Mouse (Mus musculus): ENCODE data around the gene Gm42417. TPM values are rescaled to one million over a fixed set of nuclear protein-coding genes. Genes with fewer than 3 reads are reported as not detected.

Gene Gm42417
- polyA plus RNA-seq, 1 experiment from 2014 or later, result not detected

DNA sequence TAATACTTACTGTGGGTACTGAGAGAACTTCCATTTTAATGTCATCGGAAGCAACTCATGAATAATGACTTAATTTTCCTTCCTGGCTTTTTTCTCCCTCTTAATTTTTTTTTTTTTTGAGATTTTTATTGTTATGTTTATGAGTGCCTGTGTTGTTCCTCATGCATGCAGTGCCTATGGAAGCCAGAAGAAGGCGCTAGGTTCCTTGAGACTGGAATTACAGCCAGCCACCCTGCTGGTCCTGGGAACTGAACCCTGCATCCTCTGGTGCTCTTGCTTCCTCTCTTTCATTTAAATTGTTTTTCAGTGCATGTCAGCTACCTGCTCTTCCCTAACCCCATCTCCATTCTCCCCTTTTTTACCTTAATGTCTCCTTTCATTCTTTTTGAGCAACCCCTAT, 25.5 kb downstream of the Gm42417 start:
- H3K4me2 ChIP-seq (ENCODE audit: low read depth, low read length), result peak overlapping the region; percentile 96
- DNase-seq, result no peak
- ATAC-seq, result no peak
- H3K4me3 ChIP-seq (ENCODE audit: low read depth, low read length), result peak overlapping the region; percentile 89; the same call in 1 of the 2 replicates
- no peaks in the 10 kb centered on the region for H3K27me3 ChIP-seq (ENCODE audit: insufficient read depth, low read length)
- H3K27ac ChIP-seq (ENCODE audit: low read depth), result no peak overlapping the region
- 54% methylated on average over 2 of the region's 2 CpGs for WGBS (ENCODE audit: insufficient replicate concordance)
- H3K9ac ChIP-seq (replicated peaks), result no peak overlapping the region
- 0 out of 2 replicates have a peak, but pooled peaks cover 4% of the 10 kb centered on the region for H3K36me3 ChIP-seq (replicated peaks; ENCODE audit: insufficient read depth, low read length)
- peaks cover 19% of the 10 kb centered on the region for H3K4me1 ChIP-seq (ENCODE audit: insufficient read depth)
- no peaks in the 10 kb centered on the region for H3K9me3 ChIP-seq (ENCODE audit: low read length)
- TF ChIP-seq EP300 (IDR thresholded peaks at IDR 0.05; ENCODE audit: low read depth) (no peak), CTCF (IDR thresholded peaks at IDR 0.05; ENCODE audit: low read depth) (peak; percentile 65)

DNA sequence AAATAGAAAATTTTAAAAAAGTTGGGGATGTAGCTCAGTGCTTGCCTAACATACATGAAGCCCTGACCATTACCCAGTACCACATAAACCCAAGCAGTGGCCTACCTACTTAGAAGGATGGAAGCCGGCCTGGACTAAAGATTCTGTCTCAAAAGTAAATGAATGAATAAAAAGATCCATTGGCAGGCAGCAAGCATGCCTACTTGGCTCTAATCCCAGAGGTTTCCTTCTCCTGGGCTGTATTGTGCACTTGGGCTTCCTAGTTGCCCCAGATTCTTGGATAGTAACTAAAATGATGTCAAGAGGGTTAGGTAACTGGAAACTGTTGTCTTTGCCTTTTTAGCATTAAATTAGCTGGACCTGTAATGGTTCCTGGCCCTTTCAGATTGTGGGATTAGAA, 25.9 kb downstream of the Gm42417 start:
- peak overlapping the region; percentile 84 for H3K9ac ChIP-seq (replicated peaks)
- no peaks in the 10 kb centered on the region for H3K27me3 ChIP-seq (ENCODE audit: insufficient read depth, low read length)
- 20% methylated on average over 1 of the region's 1 CpGs for WGBS (ENCODE audit: insufficient replicate concordance)
- H3K9me3 ChIP-seq (ENCODE audit: low read length), result no peaks in the 10 kb centered on the region
- 0 out of 2 replicates have a peak, but pooled peaks cover 4% of the 10 kb centered on the region for H3K36me3 ChIP-seq (replicated peaks; ENCODE audit: insufficient read depth, low read length)
- peaks cover 19% of the 10 kb centered on the region for H3K4me1 ChIP-seq (ENCODE audit: insufficient read depth)
- ATAC-seq (no peak), DNase-seq (no peak)
- peak overlapping the region; percentile 89 for H3K4me3 ChIP-seq (ENCODE audit: low read depth, low read length)
- H3K4me2 ChIP-seq (ENCODE audit: low read depth, low read length), result peak overlapping the region; percentile 96
- no peak overlapping the region for H3K27ac ChIP-seq (ENCODE audit: low read depth)
- no peak for TF ChIP-seq CTCF (IDR thresholded peaks at IDR 0.05; ENCODE audit: low read depth)
- TF ChIP-seq EP300 (IDR thresholded peaks at IDR 0.05; ENCODE audit: low read depth), result no peak

DNA sequence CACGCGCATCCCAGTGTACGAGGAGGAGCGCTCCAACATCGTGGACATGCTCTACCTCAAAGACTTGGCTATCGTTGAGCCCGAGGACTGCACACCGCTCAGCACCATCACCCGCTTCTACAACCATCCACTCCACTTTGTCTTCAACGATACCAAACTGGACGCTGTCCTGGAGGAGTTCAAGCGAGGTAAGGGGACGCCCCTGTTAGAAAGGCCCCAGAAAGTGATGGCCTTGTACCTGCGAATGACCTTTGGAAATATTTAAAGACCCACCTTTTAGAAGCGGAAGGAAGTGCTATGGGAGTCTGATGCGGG, 26.3 kb downstream of the Gm42417 start:
- Histone ChIP-seq H3K4me3 (ENCODE audit: low read depth, low read length) (peak overlapping the region; percentile 89), H3K27me3 (ENCODE audit: insufficient read depth, low read length) (no peaks in the 10 kb centered on the region), H3K9ac (replicated peaks) (peak overlapping the region; percentile 84), H3K9me3 (ENCODE audit: low read length) (no peaks in the 10 kb centered on the region), H3K4me1 (ENCODE audit: insufficient read depth) (peaks cover 19% of the 10 kb centered on the region), H3K4me2 (ENCODE audit: low read depth, low read length) (peak overlapping the region; percentile 96), H3K36me3 (replicated peaks; ENCODE audit: insufficient read depth, low read length) (0 out of 2 replicates have a peak, but pooled peaks cover 4% of the 10 kb centered on the region), H3K27ac (ENCODE audit: low read depth) (no peak overlapping the region)
- TF ChIP-seq CTCF (IDR thresholded peaks at IDR 0.05; ENCODE audit: low read depth) (no peak), EP300 (IDR thresholded peaks at IDR 0.05; ENCODE audit: low read depth) (no peak)
- DNase-seq, result no peak
- 5% methylated on average over 16 of the region's 16 CpGs for WGBS (ENCODE audit: insufficient replicate concordance)
- no peak for ATAC-seq

DNA sequence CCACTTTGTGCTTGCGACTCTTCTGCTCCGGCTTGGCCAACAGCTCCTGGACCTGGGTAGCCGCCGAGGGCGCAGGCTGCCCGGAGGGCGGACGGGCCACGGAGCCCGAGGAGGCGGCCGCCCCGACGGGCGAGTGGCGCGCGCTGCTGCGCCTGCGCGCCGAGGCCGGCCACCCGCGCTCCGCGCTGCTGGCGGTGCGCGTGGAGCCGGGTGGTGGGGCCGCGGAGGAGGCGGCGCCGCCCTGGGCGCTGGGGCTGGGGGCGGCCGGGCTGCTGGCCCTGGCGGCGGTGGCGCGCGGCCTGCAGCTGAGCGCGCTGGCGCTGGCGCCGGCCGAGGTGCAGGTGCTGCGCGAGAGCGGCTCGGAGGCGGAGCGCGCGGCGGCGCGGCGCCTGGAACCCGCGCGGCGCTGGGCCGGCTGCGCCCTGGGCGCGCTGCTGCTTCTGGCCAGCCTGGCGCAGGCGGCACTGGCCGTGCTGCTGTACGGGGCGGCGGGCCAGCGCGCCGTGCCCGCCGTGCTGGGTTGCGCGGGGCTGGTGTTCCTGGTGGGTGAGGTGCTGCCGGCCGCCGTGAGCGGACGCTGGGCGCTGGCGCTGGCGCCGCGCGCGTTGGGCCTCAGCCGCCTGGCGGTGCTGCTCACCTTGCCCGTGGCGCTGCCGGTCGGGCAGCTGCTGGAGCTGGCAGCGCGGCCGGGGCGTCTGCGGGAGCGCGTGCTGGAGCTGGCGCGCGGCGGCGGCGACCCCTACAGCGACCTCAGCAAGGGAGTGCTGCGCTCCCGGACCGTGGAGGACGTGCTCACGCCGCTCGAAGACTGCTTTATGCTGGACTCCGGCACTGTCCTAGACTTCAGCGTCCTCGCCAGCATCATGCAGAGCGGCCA, 26.9 kb downstream of the Gm42417 start:
- peak overlapping the region; percentile 96 for H3K4me2 ChIP-seq (ENCODE audit: low read depth, low read length)
- peak; percentile 56 for DNase-seq
- H3K4me3 ChIP-seq (ENCODE audit: low read depth, low read length), result peak overlapping the region; percentile 89
- peak; percentile 54 for ATAC-seq
- WGBS (ENCODE audit: insufficient replicate concordance), result under 1% methylated on average over 77 of the region's 126 CpGs
- H3K9ac ChIP-seq (replicated peaks), result peak overlapping the region; percentile 84
- H3K9me3 ChIP-seq (ENCODE audit: low read length), result no peaks in the 10 kb centered on the region
- no peaks in the 10 kb centered on the region for H3K27me3 ChIP-seq (ENCODE audit: insufficient read depth, low read length)
- H3K27ac ChIP-seq (ENCODE audit: low read depth), result peak overlapping the region; percentile 96
- TF ChIP-seq EP300 (IDR thresholded peaks at IDR 0.05; ENCODE audit: low read depth) (no peak), CTCF (IDR thresholded peaks at IDR 0.05; ENCODE audit: low read depth) (no peak)
- 0 out of 2 replicates have a peak, but pooled peaks cover 4% of the 10 kb centered on the region for H3K36me3 ChIP-seq (replicated peaks; ENCODE audit: insufficient read depth, low read length)
- H3K4me1 ChIP-seq (ENCODE audit: insufficient read depth), result peaks cover 15% of the 10 kb centered on the region

DNA sequence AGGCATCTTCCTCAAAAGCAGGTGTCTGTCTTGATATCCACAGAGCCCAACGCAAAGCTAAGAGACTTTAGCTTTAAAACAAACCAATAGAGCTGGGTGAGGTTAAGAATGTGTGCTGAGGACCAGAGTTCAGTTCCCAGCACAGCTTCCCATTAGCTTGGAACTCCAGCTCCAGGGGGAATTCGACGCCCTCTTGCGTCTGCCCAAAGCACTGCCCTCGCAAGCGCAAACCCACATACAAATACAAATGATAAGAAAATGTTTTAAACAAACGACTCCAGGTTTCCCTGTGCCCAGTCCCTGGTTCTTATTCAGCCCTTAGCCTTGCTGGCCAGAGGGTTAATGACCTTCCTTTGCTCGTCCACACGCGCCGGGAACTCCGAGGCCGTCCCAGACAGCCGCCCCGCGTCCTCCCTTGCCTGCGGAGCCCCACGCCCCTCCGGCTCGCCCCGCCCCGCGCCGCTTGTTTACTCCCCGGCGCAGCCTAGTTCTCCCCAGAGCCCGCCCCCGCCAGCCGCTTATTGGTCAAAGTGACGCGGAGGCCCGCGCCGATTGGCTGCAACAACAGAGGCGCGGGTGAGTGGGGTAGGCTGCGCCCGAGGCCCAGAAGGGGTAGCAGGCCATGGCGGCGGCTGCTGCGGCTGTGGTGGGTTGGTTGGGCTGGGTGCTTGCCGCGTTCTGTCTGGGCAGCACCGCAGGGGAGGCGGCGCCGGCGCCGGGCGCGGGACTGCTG, 27.8 kb downstream of the Gm42417 start, which contains the start of gene Cnnm3:
Cnnm3 (plus strand) TSS at position 579 of the 733 bp plus-strand sequence.
- TF ChIP-seq CTCF (IDR thresholded peaks at IDR 0.05; ENCODE audit: low read depth) (peak; percentile 62), EP300 (IDR thresholded peaks at IDR 0.05; ENCODE audit: low read depth) (peak; percentile 48; the same call in 1 of the 2 replicates)
- WGBS (ENCODE audit: insufficient replicate concordance), result 2% methylated on average over 47 of the region's 51 CpGs

DNA sequence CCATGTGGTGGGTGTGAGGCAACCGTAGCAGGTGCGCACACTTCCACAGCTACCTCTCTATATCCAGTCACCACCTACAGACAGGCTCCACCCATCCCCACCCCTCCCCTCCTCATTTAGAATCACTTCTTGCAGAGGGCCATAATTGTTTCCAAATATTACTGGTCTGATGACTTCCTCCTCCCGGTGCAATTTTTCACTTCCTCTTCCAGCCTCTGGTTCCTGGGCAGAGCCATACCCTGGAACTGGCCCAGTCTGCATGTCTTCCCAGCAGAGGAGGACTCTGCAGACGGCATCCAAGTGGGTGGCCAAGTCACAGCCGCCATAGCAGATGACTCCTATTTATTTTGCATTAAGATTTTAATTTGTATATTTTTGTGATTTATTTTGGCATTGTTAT, 31.0 kb downstream of the Gm42417 start:
- Histone ChIP-seq H3K4me2 (ENCODE audit: low read depth, low read length) (no peak overlapping the region), H3K4me1 (ENCODE audit: insufficient read depth) (peaks cover 4% of the 10 kb centered on the region), H3K4me3 (ENCODE audit: low read depth, low read length) (no peak overlapping the region), H3K27me3 (ENCODE audit: insufficient read depth, low read length) (no peaks in the 10 kb centered on the region), H3K9ac (replicated peaks) (no peak overlapping the region), H3K36me3 (replicated peaks; ENCODE audit: insufficient read depth, low read length) (peaks cover 2% of the 10 kb centered on the region; the same call in 1 of the 2 replicates), H3K27ac (ENCODE audit: low read depth) (0 out of 2 replicates have a peak overlapping the region, but pooled peaks have one; percentile 11), H3K9me3 (ENCODE audit: low read length) (no peaks in the 10 kb centered on the region)
- WGBS (ENCODE audit: insufficient replicate concordance), result 65% methylated on average over 5 of the region's 5 CpGs
- DNase-seq (no peak), ATAC-seq (no peak)
- TF ChIP-seq EP300 (IDR thresholded peaks at IDR 0.05; ENCODE audit: low read depth), result no peak
- TF ChIP-seq CTCF (IDR thresholded peaks at IDR 0.05; ENCODE audit: low read depth), result no peak

More for the DNA sequence above, 27.8 kb downstream of the Gm42417 start, which contains the start of gene Cnnm3:
- peaks cover under 1% of the 10 kb centered on the region; the same call in 1 of the 2 replicates for H3K36me3 ChIP-seq (replicated peaks; ENCODE audit: insufficient read depth, low read length)
- peak; percentile 97 for ATAC-seq
- peak within 1 kb of the TSS; percentile 84 for H3K9ac ChIP-seq (replicated peaks)
- no peaks in the 10 kb centered on the region for H3K27me3 ChIP-seq (ENCODE audit: insufficient read depth, low read length)
- DNase-seq, result peak; percentile 99
- peak within 1 kb of the TSS; percentile 96 for H3K27ac ChIP-seq (ENCODE audit: low read depth)
- H3K4me1 ChIP-seq (ENCODE audit: insufficient read depth), result peaks cover 15% of the 10 kb centered on the region
- peak within 1 kb of the TSS; percentile 96 for H3K4me2 ChIP-seq (ENCODE audit: low read depth, low read length)
- H3K4me3 ChIP-seq (ENCODE audit: low read depth, low read length), result peak within 1 kb of the TSS; percentile 89
- no peaks in the 10 kb centered on the region for H3K9me3 ChIP-seq (ENCODE audit: low read length)
